Mouse (Mus musculus) stomach, postnatal 0 days (tissue): Measurements from ENCODE around the gene Arhgap11a. TPM values are rescaled to one million over a fixed set of nuclear protein-coding genes. Genes with fewer than 3 reads are reported as not detected.

ENCODE experiments used
- ATAC-seq: fragments of 200-750 bp; cut with Nextera tagmentation; 2 replicates; pipeline ENCODE4 v1.8.0; 2017; ENCODE audit not compliant: low FRiP score, low TSS enrichment
- DNase-seq: peaks from one replicate; pipeline ENCODE4 v3.0.0-alpha.2; 2016; ENCODE audit warnings: low spot score
- H3K27ac ChIP-seq: fragments of 300-500 bp; sonication (generic); replicated peaks from 2 replicates; pipeline ENCODE4 v1.5.1; 2014; ENCODE audit warnings: mild to moderate bottlenecking, control low read depth
- H3K27me3 ChIP-seq: fragments of 300-500 bp; sonication (generic); 2 replicates; pipeline ENCODE4 v1.6.1; 2014; ENCODE audit warnings: low read length; ENCODE audit not compliant: control insufficient read depth, insufficient read depth
- H3K36me3 ChIP-seq: fragments of 300-500 bp; sonication (generic); 2 replicates; pipeline ENCODE4 v1.6.1; 2014; ENCODE audit warnings: low read length, mixed read lengths; ENCODE audit not compliant: control insufficient read depth, insufficient read depth
- H3K4me1 ChIP-seq: fragments of 300-500 bp; sonication (generic); replicated peaks from 2 replicates; pipeline ENCODE4 v1.6.1; 2014; ENCODE audit warnings: antibody characterized with exemption; ENCODE audit not compliant: control insufficient read depth, insufficient read depth
- H3K4me2 ChIP-seq: fragments of 300-500 bp; sonication (generic); replicated peaks from 2 replicates; pipeline ENCODE4 v1.6.1; 2014; ENCODE audit warnings: low read depth, mild to moderate bottlenecking, control low read depth, moderate library complexity
- H3K4me3 ChIP-seq: fragments of 300-500 bp; sonication (generic); 2 replicates; pipeline ENCODE4 v1.5.1; 2014; ENCODE audit warnings: low read depth, low read length, control low read depth
- H3K9ac ChIP-seq: fragments of 300-500 bp; sonication (generic); 2 replicates; pipeline ENCODE4 v1.6.1; 2014; ENCODE audit warnings: mild to moderate bottlenecking, low read length, control low read depth, mixed read lengths
- H3K9me3 ChIP-seq: fragments of 300-500 bp; sonication (generic); 2 replicates; pipeline ENCODE4 v1.6.1; 2016; ENCODE audit warnings: low read length; ENCODE audit not compliant: control insufficient read depth
- CTCF ChIP-seq: IDR thresholded peaks from 2 replicates; pipeline ENCODE4 v1.5.1; 2016; ENCODE audit warnings: antibody characterized with exemption, low read depth, mild to moderate bottlenecking, moderate library complexity
- EP300 ChIP-seq: optimal IDR thresholded peaks from 2 replicates; pipeline ENCODE3; 2016; ENCODE audit warnings: antibody characterized with exemption
- whole genome bisulfite sequencing: fragments of 180-500 bp; shearing (Covaris S2); extraction: QIAGEN DNeasy Blood & Tissue Kit; methylation state at CpG from one replicate; pipeline ENCODE4 v1.1.7; 2014; 5-methylcytosine and 5-hydroxymethylcytosine counted together
- polyA plus RNA-seq: library from polyadenylated mRNA; unstranded; fragments of >200 nt; fragmentation: Nextera tagmentation; extraction: Ambion mirVana; gene quantifications from 2 replicates; pipeline ENCODE4 v1.2.1, GENCODE M21; 2015

Gene Arhgap11a
- polyA plus RNA-seq, result 7.0 and 7.7 TPM in 2 replicates

DNA sequence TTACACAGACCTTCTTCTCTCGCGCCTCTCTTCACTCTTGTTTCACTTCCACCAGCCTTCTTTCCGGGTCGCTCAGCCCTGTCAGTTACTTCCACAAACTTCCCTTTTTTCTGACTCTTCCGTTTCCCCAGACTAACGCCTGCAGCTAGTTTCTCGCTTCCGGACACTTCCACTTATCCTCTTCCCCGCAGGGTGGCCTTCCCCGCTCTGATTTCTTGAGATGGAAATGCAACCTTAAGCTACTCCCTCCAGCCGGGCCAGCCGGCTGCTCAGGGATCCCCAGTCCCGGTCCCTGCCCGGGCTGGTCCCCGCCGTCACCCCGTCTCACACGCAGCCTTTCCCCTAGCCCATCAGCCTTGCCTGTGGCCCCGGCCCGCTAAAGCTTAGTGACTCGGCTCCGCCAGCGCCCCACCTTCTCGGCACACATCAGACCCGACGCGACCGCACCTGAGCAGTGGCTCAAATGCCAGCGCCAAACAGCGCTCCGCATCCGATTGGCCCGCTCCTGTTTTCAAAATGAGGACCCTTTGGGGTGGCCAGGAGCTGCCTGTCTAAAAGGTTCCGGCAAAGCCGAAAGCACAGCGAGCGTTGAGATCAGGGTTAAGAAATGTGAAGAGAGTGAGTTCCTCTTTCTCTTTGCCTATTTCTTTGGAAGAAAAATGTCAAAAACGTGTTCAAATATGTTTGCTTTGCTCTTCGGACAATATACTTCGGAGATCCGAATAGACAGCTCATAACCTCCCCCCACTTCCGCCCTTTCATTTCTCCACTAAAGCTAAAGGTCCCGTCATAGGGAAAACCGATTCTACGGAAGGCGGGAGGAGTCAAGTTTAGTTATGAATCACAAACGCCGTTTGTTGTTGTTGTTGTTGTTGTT is at the start of gene Arhgap11a:
Arhgap11a (minus strand) TSS at position 417 of the 877 bp plus-strand sequence.
- TF ChIP-seq EP300 (peak; percentile 97), CTCF (no peak)
- H3K9ac ChIP-seq, result peak within 1 kb of the TSS; percentile 76
- no peaks in the 10 kb centered on the region for H3K27me3 ChIP-seq
- peak; percentile 97 for ATAC-seq
- no peaks in the 10 kb centered on the region for H3K4me1 ChIP-seq
- no peaks in the 10 kb centered on the region for H3K9me3 ChIP-seq
- peak within 1 kb of the TSS; percentile 76 for H3K4me3 ChIP-seq
- peak within 1 kb of the TSS; percentile 83 for H3K4me2 ChIP-seq
- no peaks in the 10 kb centered on the region for H3K36me3 ChIP-seq
- peak within 1 kb of the TSS; percentile 88 for H3K27ac ChIP-seq
- DNase-seq, result peak; percentile 93
- WGBS, result under 1% methylated on average over 48 of the region's 48 CpGs

DNA sequence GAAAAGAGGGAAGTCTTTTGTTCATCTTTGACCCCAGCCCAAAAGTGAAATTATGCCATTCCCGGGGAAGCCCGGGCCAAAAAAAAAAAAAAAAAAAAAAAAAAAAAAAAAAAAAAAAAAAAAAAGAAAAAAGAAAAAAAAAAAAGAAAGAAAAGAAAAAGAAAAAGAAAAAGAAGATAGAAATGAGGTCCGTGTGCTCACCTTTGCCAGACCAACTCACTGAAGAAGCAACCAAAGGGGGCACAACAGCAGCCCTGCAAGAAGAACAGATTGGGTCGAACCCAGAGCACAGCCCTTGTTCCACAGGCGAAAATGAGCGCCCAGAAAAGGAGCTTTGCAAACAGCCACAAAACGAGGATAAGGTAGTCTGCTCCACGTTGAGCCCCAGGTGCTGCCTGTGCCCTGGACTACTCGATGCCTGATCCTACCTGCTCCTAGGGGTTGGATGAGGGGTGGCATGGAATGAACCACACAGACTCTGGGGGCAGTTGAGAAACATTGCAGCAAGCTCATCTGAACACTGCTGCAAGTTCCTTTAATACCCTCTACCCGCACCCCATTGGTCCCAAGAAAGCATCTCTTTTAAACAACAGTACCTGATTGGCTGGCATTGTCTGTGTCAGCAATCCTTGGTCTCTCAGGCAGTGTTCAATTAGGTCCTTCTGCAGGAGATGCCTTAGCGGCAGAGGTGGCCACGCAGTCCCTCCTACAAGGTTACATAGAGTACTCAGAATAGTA is 45.1 kb upstream of the Arhgap11a start:
- WGBS, result 78% methylated on average over 10 of the region's 12 CpGs
- no peak overlapping the region for H3K4me3 ChIP-seq
- H3K27ac ChIP-seq, result no peak overlapping the region
- H3K9me3 ChIP-seq, result no peaks in the 10 kb centered on the region
- H3K36me3 ChIP-seq, result no peaks in the 10 kb centered on the region
- H3K27me3 ChIP-seq, result no peaks in the 10 kb centered on the region
- H3K4me1 ChIP-seq, result no peaks in the 10 kb centered on the region
- no peak overlapping the region for H3K9ac ChIP-seq
- no peak for TF ChIP-seq CTCF
- TF ChIP-seq EP300, result no peak
- DNase-seq, result no peak
- H3K4me2 ChIP-seq, result no peak overlapping the region
- no peak for ATAC-seq

DNA sequence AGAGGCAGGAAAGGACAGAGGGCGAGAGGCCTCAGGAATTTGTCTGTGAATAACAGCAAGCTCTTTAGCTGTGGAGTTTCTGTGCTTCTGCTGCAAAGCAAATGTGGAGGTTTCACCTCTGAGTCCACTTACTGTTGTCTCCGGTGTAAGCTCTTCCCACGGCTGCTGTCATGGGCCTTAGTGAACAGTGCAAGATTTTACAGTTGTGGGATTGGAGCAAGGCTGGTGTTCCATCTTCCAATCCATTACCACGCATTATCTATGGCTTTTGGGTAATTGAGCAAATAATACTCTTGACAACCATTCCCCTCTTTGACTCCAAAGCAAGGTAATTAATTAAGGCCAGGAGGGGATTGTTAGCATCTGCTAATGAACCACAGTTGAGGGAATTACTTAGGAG is 38.7 kb upstream of the Arhgap11a start:
- TF ChIP-seq EP300, result no peak
- TF ChIP-seq CTCF, result no peak
- Histone ChIP-seq H3K36me3 (no peaks in the 10 kb centered on the region), H3K27ac (no peak overlapping the region), H3K9me3 (no peaks in the 10 kb centered on the region), H3K4me2 (no peak overlapping the region), H3K4me1 (no peaks in the 10 kb centered on the region), H3K4me3 (no peak overlapping the region), H3K9ac (no peak overlapping the region), H3K27me3 (no peaks in the 10 kb centered on the region)
- 80% methylated on average over 4 of the region's 4 CpGs for WGBS
- ATAC-seq (no peak), DNase-seq (no peak)

DNA sequence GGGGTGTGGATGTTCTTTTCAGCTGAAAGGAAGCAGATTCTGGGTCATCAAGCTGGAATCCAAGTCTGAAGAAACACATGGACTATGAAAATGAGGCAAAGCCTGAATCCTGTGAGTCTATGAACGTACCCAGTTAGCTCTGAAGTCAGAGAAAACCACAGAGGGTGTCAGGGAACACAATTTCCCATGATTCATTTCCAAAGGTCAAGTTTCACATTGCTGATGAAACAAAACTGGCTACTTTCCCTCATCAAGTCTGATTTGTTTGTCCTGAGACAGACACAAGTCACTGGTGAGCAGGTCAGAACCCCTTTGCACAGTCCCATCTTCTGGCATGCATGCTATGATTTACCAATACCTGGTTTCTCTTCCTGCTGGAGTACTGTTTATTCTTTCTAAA is 37.6 kb upstream of the Arhgap11a start:
- DNase-seq, result no peak
- no peak overlapping the region for H3K4me2 ChIP-seq
- H3K4me3 ChIP-seq, result no peak overlapping the region
- H3K4me1 ChIP-seq, result no peaks in the 10 kb centered on the region
- ATAC-seq, result no peak
- H3K9ac ChIP-seq, result no peak overlapping the region
- no peaks in the 10 kb centered on the region for H3K9me3 ChIP-seq
- no peak overlapping the region for H3K27ac ChIP-seq
- no peaks in the 10 kb centered on the region for H3K27me3 ChIP-seq
- H3K36me3 ChIP-seq, result no peaks in the 10 kb centered on the region
- TF ChIP-seq EP300 (no peak), CTCF (no peak)
- WGBS, result 41% methylated on average over 1 of the region's 1 CpGs

DNA sequence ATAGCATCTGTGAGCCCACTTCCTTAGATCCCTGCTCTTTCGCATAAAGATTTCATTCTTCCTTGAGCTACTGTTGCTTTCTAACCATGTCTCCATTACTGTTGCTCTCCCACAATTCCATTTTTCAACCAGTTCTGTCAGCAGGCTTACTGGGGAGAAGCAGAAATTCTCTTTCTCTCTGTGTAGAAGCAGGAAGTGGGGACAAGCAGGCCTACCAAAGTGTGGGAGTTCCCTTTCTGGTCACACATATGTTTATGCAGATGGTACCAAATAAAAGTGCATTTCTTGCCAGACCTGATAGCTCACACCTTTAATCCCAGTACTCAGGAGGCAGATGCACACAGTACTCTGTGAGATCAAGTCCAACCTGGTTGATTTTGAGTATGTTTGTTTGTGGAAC is 21.7 kb upstream of the Arhgap11a start:
- DNase-seq (no peak), ATAC-seq (no peak)
- no peak for TF ChIP-seq CTCF
- TF ChIP-seq EP300, result no peak
- Histone ChIP-seq H3K9me3 (no peaks in the 10 kb centered on the region), H3K4me3 (no peak overlapping the region), H3K36me3 (no peaks in the 10 kb centered on the region), H3K27ac (no peak overlapping the region), H3K9ac (no peak overlapping the region), H3K27me3 (no peaks in the 10 kb centered on the region), H3K4me2 (no peak overlapping the region), H3K4me1 (no peaks in the 10 kb centered on the region)
- 83% methylated on average over 1 of the region's 1 CpGs for WGBS
